Mouse (Mus musculus): ENCODE measurements at regions not wholly inside any gene's neighbourhood (a gene's known extent, or its start where the extent isn't known, plus 50 kb on each side); places are given as distances from the start of the nearest gene placed in this dataset.

GRCm38 (mm10) chr2:48601855-48602254, 212.1 kb upstream of the Acvr2a start:
- Histone ChIP-seq H3K27ac (ENCODE audit: low read depth, low read length) (no peak overlapping the region), H3K9me3 (ENCODE audit: control insufficient read depth, low read length) (no peaks in the 10 kb centered on the region), H3K4me3 (ENCODE audit: low read length) (no peak overlapping the region), H3K27me3 (replicated peaks; ENCODE audit: control insufficient read depth, insufficient read depth, low read length) (no peaks in the 10 kb centered on the region), H3K4me1 (ENCODE audit: control insufficient read depth, insufficient read depth, low read depth, low read length) (no peaks in the 10 kb centered on the region), H3K36me3 (ENCODE audit: control insufficient read depth, insufficient read depth, low read length) (no peaks in the 10 kb centered on the region), H3K9ac (ENCODE audit: low read depth, low read length) (no peak overlapping the region), H3K4me2 (ENCODE audit: low read length) (no peak overlapping the region)
- ATAC-seq = no peak
- WGBS = 51% methylated on average over 8 of the region's 8 CpGs

GRCm38 (mm10) chr2:48609466-48609865, 204.4 kb upstream of the Acvr2a start:
- Histone ChIP-seq H3K4me1 (ENCODE audit: control insufficient read depth, insufficient read depth, low read depth, low read length) (no peaks in the 10 kb centered on the region), H3K27me3 (replicated peaks; ENCODE audit: control insufficient read depth, insufficient read depth, low read length) (no peaks in the 10 kb centered on the region), H3K4me3 (ENCODE audit: low read length) (no peak overlapping the region), H3K27ac (ENCODE audit: low read depth, low read length) (no peak overlapping the region), H3K36me3 (ENCODE audit: control insufficient read depth, insufficient read depth, low read length) (no peaks in the 10 kb centered on the region), H3K9ac (ENCODE audit: low read depth, low read length) (no peak overlapping the region), H3K4me2 (ENCODE audit: low read length) (no peak overlapping the region), H3K9me3 (ENCODE audit: control insufficient read depth, low read length) (no peaks in the 10 kb centered on the region)
- 89% methylated on average over 3 of the region's 3 CpGs for WGBS
- ATAC-seq = no peak

- H3K27me3 ChIP-seq (replicated peaks; ENCODE audit: control insufficient read depth, insufficient read depth, low read length) = no peaks in the 10 kb centered on the region
- no peak overlapping the region for H3K27ac ChIP-seq (ENCODE audit: low read depth, low read length)
- H3K4me1 ChIP-seq (ENCODE audit: control insufficient read depth, insufficient read depth, low read depth, low read length) = no peaks in the 10 kb centered on the region
- no peaks in the 10 kb centered on the region for H3K9me3 ChIP-seq (ENCODE audit: control insufficient read depth, low read length)
- no peak for ATAC-seq
- no peaks in the 10 kb centered on the region for H3K36me3 ChIP-seq (ENCODE audit: control insufficient read depth, insufficient read depth, low read length)
- no peak overlapping the region for H3K4me2 ChIP-seq (ENCODE audit: low read length)
- H3K9ac ChIP-seq (ENCODE audit: low read depth, low read length) = no peak overlapping the region
- no peak overlapping the region for H3K4me3 ChIP-seq (ENCODE audit: low read length)
- WGBS = 58% methylated on average over 3 of the region's 3 CpGs
Observed at GRCm38 (mm10) chr2:48612251-48612650, 201.7 kb upstream of the Acvr2a start.

GRCm38 (mm10) chr2:48617141-48617699, 196.7 kb upstream of the Acvr2a start:
- no peak overlapping the region for H3K4me3 ChIP-seq (ENCODE audit: low read length)
- no peaks in the 10 kb centered on the region for H3K36me3 ChIP-seq (ENCODE audit: control insufficient read depth, insufficient read depth, low read length)
- no peaks in the 10 kb centered on the region for H3K27me3 ChIP-seq (replicated peaks; ENCODE audit: control insufficient read depth, insufficient read depth, low read length)
- no peaks in the 10 kb centered on the region for H3K9me3 ChIP-seq (ENCODE audit: control insufficient read depth, low read length)
- no peak overlapping the region for H3K9ac ChIP-seq (ENCODE audit: low read depth, low read length)
- no peak overlapping the region for H3K4me2 ChIP-seq (ENCODE audit: low read length)
- no peaks in the 10 kb centered on the region for H3K4me1 ChIP-seq (ENCODE audit: control insufficient read depth, insufficient read depth, low read depth, low read length)
- ATAC-seq = no peak
- WGBS = 36% methylated on average over 3 of the region's 3 CpGs
- H3K27ac ChIP-seq (ENCODE audit: low read depth, low read length) = no peak overlapping the region

GRCm38 (mm10) chr2:48619042-48619441, 194.9 kb upstream of the Acvr2a start:
- no peak overlapping the region for H3K27ac ChIP-seq (ENCODE audit: low read depth, low read length)

GRCm38 (mm10) chr2:48620815-48621214, 193.1 kb upstream of the Acvr2a start:
- 62% methylated on average over 3 of the region's 3 CpGs for WGBS
- Histone ChIP-seq H3K36me3 (ENCODE audit: control insufficient read depth, insufficient read depth, low read length) (no peaks in the 10 kb centered on the region), H3K9me3 (ENCODE audit: control insufficient read depth, low read length) (no peaks in the 10 kb centered on the region), H3K4me1 (ENCODE audit: control insufficient read depth, insufficient read depth, low read depth, low read length) (no peaks in the 10 kb centered on the region), H3K27me3 (replicated peaks; ENCODE audit: control insufficient read depth, insufficient read depth, low read length) (no peaks in the 10 kb centered on the region), H3K4me3 (ENCODE audit: low read length) (no peak overlapping the region), H3K27ac (ENCODE audit: low read depth, low read length) (no peak overlapping the region), H3K4me2 (ENCODE audit: low read length) (no peak overlapping the region), H3K9ac (ENCODE audit: low read depth, low read length) (no peak overlapping the region)
- no peak for ATAC-seq

More at GRCm38 (mm10) chr2:48619042-48619441, 194.9 kb upstream of the Acvr2a start:
- Histone ChIP-seq H3K4me3 (ENCODE audit: low read length) (no peak overlapping the region), H3K9me3 (ENCODE audit: control insufficient read depth, low read length) (no peaks in the 10 kb centered on the region), H3K4me2 (ENCODE audit: low read length) (no peak overlapping the region), H3K27me3 (replicated peaks; ENCODE audit: control insufficient read depth, insufficient read depth, low read length) (no peaks in the 10 kb centered on the region), H3K36me3 (ENCODE audit: control insufficient read depth, insufficient read depth, low read length) (no peaks in the 10 kb centered on the region), H3K4me1 (ENCODE audit: control insufficient read depth, insufficient read depth, low read depth, low read length) (no peaks in the 10 kb centered on the region), H3K9ac (ENCODE audit: low read depth, low read length) (no peak overlapping the region)
- WGBS = 68% methylated on average over 5 of the region's 5 CpGs
- no peak for ATAC-seq

GRCm38 (mm10) chr2:48622316-48622715, 191.6 kb upstream of the Acvr2a start:
- Histone ChIP-seq H3K9ac (ENCODE audit: low read depth, low read length) (no peak overlapping the region), H3K4me1 (ENCODE audit: control insufficient read depth, insufficient read depth, low read depth, low read length) (no peaks in the 10 kb centered on the region), H3K36me3 (ENCODE audit: control insufficient read depth, insufficient read depth, low read length) (no peaks in the 10 kb centered on the region), H3K27me3 (replicated peaks; ENCODE audit: control insufficient read depth, insufficient read depth, low read length) (no peaks in the 10 kb centered on the region), H3K4me2 (ENCODE audit: low read length) (no peak overlapping the region), H3K9me3 (ENCODE audit: control insufficient read depth, low read length) (no peaks in the 10 kb centered on the region), H3K4me3 (ENCODE audit: low read length) (no peak overlapping the region), H3K27ac (ENCODE audit: low read depth, low read length) (no peak overlapping the region)
- no peak; the same call in 1 of the 2 replicates for ATAC-seq
- WGBS = 81% methylated on average over 1 of the region's 1 CpGs

GRCm38 (mm10) chr2:48624040-48624439, 189.9 kb upstream of the Acvr2a start:
- H3K4me1 ChIP-seq (ENCODE audit: control insufficient read depth, insufficient read depth, low read depth, low read length) = no peaks in the 10 kb centered on the region
- H3K9me3 ChIP-seq (ENCODE audit: control insufficient read depth, low read length) = no peaks in the 10 kb centered on the region
- H3K27ac ChIP-seq (ENCODE audit: low read depth, low read length) = no peak overlapping the region
- no peaks in the 10 kb centered on the region for H3K27me3 ChIP-seq (replicated peaks; ENCODE audit: control insufficient read depth, insufficient read depth, low read length)
- no peak for ATAC-seq
- 47% methylated on average over 6 of the region's 6 CpGs for WGBS
- H3K4me3 ChIP-seq (ENCODE audit: low read length) = no peak overlapping the region
- H3K4me2 ChIP-seq (ENCODE audit: low read length) = no peak overlapping the region
- no peak overlapping the region for H3K9ac ChIP-seq (ENCODE audit: low read depth, low read length)
- no peaks in the 10 kb centered on the region for H3K36me3 ChIP-seq (ENCODE audit: control insufficient read depth, insufficient read depth, low read length)

GRCm38 (mm10) chr2:48624461-48624860, 189.4 kb upstream of the Acvr2a start:
- H3K4me1 ChIP-seq (ENCODE audit: control insufficient read depth, insufficient read depth, low read depth, low read length) = peaks cover under 1% of the 10 kb centered on the region; the same call in 1 of the 2 replicates
- H3K9ac ChIP-seq (ENCODE audit: low read depth, low read length) = no peak overlapping the region
- no peaks in the 10 kb centered on the region for H3K27me3 ChIP-seq (replicated peaks; ENCODE audit: control insufficient read depth, insufficient read depth, low read length)
- 87% methylated on average over 2 of the region's 2 CpGs for WGBS
- H3K4me2 ChIP-seq (ENCODE audit: low read length) = no peak overlapping the region
- no peaks in the 10 kb centered on the region for H3K9me3 ChIP-seq (ENCODE audit: control insufficient read depth, low read length)
- no peak overlapping the region for H3K4me3 ChIP-seq (ENCODE audit: low read length)
- no peak overlapping the region for H3K27ac ChIP-seq (ENCODE audit: low read depth, low read length)
- no peaks in the 10 kb centered on the region for H3K36me3 ChIP-seq (ENCODE audit: control insufficient read depth, insufficient read depth, low read length)
- no peak for ATAC-seq

- 70% methylated on average over 4 of the region's 4 CpGs for WGBS
- H3K4me1 ChIP-seq (ENCODE audit: control insufficient read depth, insufficient read depth, low read depth, low read length) = peaks cover 3% of the 10 kb centered on the region; the same call in 1 of the 2 replicates
- no peak overlapping the region for H3K4me3 ChIP-seq (ENCODE audit: low read length)
- no peaks in the 10 kb centered on the region for H3K36me3 ChIP-seq (ENCODE audit: control insufficient read depth, insufficient read depth, low read length)
- H3K27me3 ChIP-seq (replicated peaks; ENCODE audit: control insufficient read depth, insufficient read depth, low read length) = no peaks in the 10 kb centered on the region
- no peak for ATAC-seq
- no peaks in the 10 kb centered on the region for H3K9me3 ChIP-seq (ENCODE audit: control insufficient read depth, low read length)
- H3K27ac ChIP-seq (ENCODE audit: low read depth, low read length) = no peak overlapping the region
- no peak overlapping the region for H3K4me2 ChIP-seq (ENCODE audit: low read length)
- no peak overlapping the region for H3K9ac ChIP-seq (ENCODE audit: low read depth, low read length)
Observed at GRCm38 (mm10) chr2:48627011-48627410, 186.9 kb upstream of the Acvr2a start.

All from hindbrain, embryonic 16.5 days (tissue).